Mouse (Mus musculus): ENCODE results near the gene Cd37. TPM values are rescaled to one million over a fixed set of nuclear protein-coding genes. Genes with fewer than 3 reads are reported as not detected.

Cd37 gene
- total and polyA plus RNA-seq, 2 experiments, result 1.4 to 11.5 TPM

- no peak overlapping the region; the same call in 1 of the 2 replicates for H3K4me3 ChIP-seq (ENCODE audit: insufficient read depth, low read depth, low read length)
- peak; percentile 23 for DNase-seq (ENCODE audit: extremely low read depth, low read depth, low spot score)
- H3K27me3 ChIP-seq (ENCODE audit: control insufficient read depth, insufficient read depth, low read length), result peaks cover 4% of the 10 kb centered on the region; the same call in 1 of the 2 replicates
- H3K79me2 ChIP-seq (ENCODE audit: control insufficient read depth, insufficient read depth, low read length), result no peaks in the 10 kb centered on the region
- H3K36me3 ChIP-seq (ENCODE audit: control insufficient read depth, insufficient read depth, low read length), result no peaks in the 10 kb centered on the region
- TF ChIP-seq CTCF (IDR thresholded peaks at IDR 0.05; ENCODE audit: low read depth, low read length) (no peak), POLR2A (IDR thresholded peaks at IDR 0.05; ENCODE audit: extremely low read depth, insufficient read depth, low read length) (no peak)
- H3K27ac ChIP-seq (replicated peaks; ENCODE audit: insufficient read depth, low read depth, low read length), result 0 out of 2 replicates have a peak overlapping the region, but pooled peaks have one; percentile 12
- 0 out of 2 replicates have a peak overlapping the region, but pooled peaks have one; percentile 43 for H3K9ac ChIP-seq (ENCODE audit: low read depth, low read length)
- WGBS, result 76% methylated on average over 17 of the region's 17 CpGs
- H3K4me1 ChIP-seq (ENCODE audit: control insufficient read depth, insufficient read depth, low read length), result peaks cover 4% of the 10 kb centered on the region; the same call in 1 of the 2 replicates
These were observed 892 bp downstream of the Cd37 start for GRCm38 (mm10) chr7:45237747-45238699.

- DNase-seq (ENCODE audit: extremely low read depth, low read depth, low spot score), result no peak
- Histone ChIP-seq H3K4me3 (ENCODE audit: insufficient read depth, low read depth, low read length) (no peak overlapping the region), H3K9ac (ENCODE audit: low read depth, low read length) (no peak overlapping the region), H3K4me1 (ENCODE audit: control insufficient read depth, insufficient read depth, low read length) (peaks cover 4% of the 10 kb centered on the region; the same call in 1 of the 2 replicates), H3K79me2 (ENCODE audit: control insufficient read depth, insufficient read depth, low read length) (no peaks in the 10 kb centered on the region), H3K27ac (replicated peaks; ENCODE audit: insufficient read depth, low read depth, low read length) (no peak overlapping the region), H3K27me3 (ENCODE audit: control insufficient read depth, insufficient read depth, low read length) (peaks cover 4% of the 10 kb centered on the region; the same call in 1 of the 2 replicates), H3K36me3 (ENCODE audit: control insufficient read depth, insufficient read depth, low read length) (no peaks in the 10 kb centered on the region)
- TF ChIP-seq CTCF (IDR thresholded peaks at IDR 0.05; ENCODE audit: low read depth, low read length) (no peak), POLR2A (IDR thresholded peaks at IDR 0.05; ENCODE audit: extremely low read depth, insufficient read depth, low read length) (no peak)
- WGBS, result 68% methylated on average over 17 of the region's 17 CpGs
These were observed 3.2 kb downstream of the Cd37 start for GRCm38 (mm10) chr7:45235656-45236180.

- Histone ChIP-seq H3K79me2 (ENCODE audit: control insufficient read depth, insufficient read depth, low read length) (no peaks in the 10 kb centered on the region), H3K4me3 (ENCODE audit: insufficient read depth, low read depth, low read length) (0 out of 2 replicates have a peak overlapping the region, but pooled peaks have one; percentile 8), H3K4me1 (ENCODE audit: control insufficient read depth, insufficient read depth, low read length) (peaks cover 4% of the 10 kb centered on the region; the same call in 1 of the 2 replicates), H3K27me3 (ENCODE audit: control insufficient read depth, insufficient read depth, low read length) (peaks cover 4% of the 10 kb centered on the region; the same call in 1 of the 2 replicates), H3K9ac (ENCODE audit: low read depth, low read length) (no peak overlapping the region), H3K36me3 (ENCODE audit: control insufficient read depth, insufficient read depth, low read length) (no peaks in the 10 kb centered on the region), H3K27ac (replicated peaks; ENCODE audit: insufficient read depth, low read depth, low read length) (no peak overlapping the region)
- 24% methylated on average over 21 of the region's 21 CpGs for WGBS
- TF ChIP-seq POLR2A (IDR thresholded peaks at IDR 0.05; ENCODE audit: extremely low read depth, insufficient read depth, low read length) (no peak), CTCF (IDR thresholded peaks at IDR 0.05; ENCODE audit: low read depth, low read length) (no peak)
- DNase-seq (ENCODE audit: extremely low read depth, low read depth, low spot score), result peak; percentile 27
These were observed 3.9 kb downstream of the Cd37 start for GRCm38 (mm10) chr7:45234922-45235571.

GRCm38 (mm10) chr7:45234333-45234841 is 4.5 kb downstream of the Cd37 start:
- TF ChIP-seq CTCF (IDR thresholded peaks at IDR 0.05; ENCODE audit: low read depth, low read length), result no peak
- TF ChIP-seq POLR2A (IDR thresholded peaks at IDR 0.05; ENCODE audit: extremely low read depth, insufficient read depth, low read length), result no peak
- Histone ChIP-seq H3K9ac (ENCODE audit: low read depth, low read length) (no peak overlapping the region), H3K4me3 (ENCODE audit: insufficient read depth, low read depth, low read length) (no peak overlapping the region), H3K4me1 (ENCODE audit: control insufficient read depth, insufficient read depth, low read length) (peaks cover 4% of the 10 kb centered on the region; the same call in 1 of the 2 replicates), H3K79me2 (ENCODE audit: control insufficient read depth, insufficient read depth, low read length) (no peaks in the 10 kb centered on the region), H3K36me3 (ENCODE audit: control insufficient read depth, insufficient read depth, low read length) (no peaks in the 10 kb centered on the region), H3K27ac (replicated peaks; ENCODE audit: insufficient read depth, low read depth, low read length) (no peak overlapping the region), H3K27me3 (ENCODE audit: control insufficient read depth, insufficient read depth, low read length) (peaks cover 4% of the 10 kb centered on the region; the same call in 1 of the 2 replicates)
- 41% methylated on average over 29 of the region's 29 CpGs for WGBS
- no peak for DNase-seq (ENCODE audit: extremely low read depth, low read depth, low spot score)

GRCm38 (mm10) chr7:45233580-45234332 is 5.2 kb downstream of the Cd37 start:
- H3K79me2 ChIP-seq (ENCODE audit: control insufficient read depth, insufficient read depth, low read length), result no peaks in the 10 kb centered on the region
- no peak overlapping the region for H3K4me3 ChIP-seq (ENCODE audit: insufficient read depth, low read depth, low read length)
- DNase-seq (ENCODE audit: extremely low read depth, low read depth, low spot score), result no peak
- WGBS, result 65% methylated on average over 20 of the region's 20 CpGs
- H3K27ac ChIP-seq (replicated peaks; ENCODE audit: insufficient read depth, low read depth, low read length), result no peak overlapping the region
- no peak overlapping the region for H3K9ac ChIP-seq (ENCODE audit: low read depth, low read length)
- peaks cover 4% of the 10 kb centered on the region; the same call in 1 of the 2 replicates for H3K4me1 ChIP-seq (ENCODE audit: control insufficient read depth, insufficient read depth, low read length)
- peaks cover 4% of the 10 kb centered on the region; the same call in 1 of the 2 replicates for H3K27me3 ChIP-seq (ENCODE audit: control insufficient read depth, insufficient read depth, low read length)
- TF ChIP-seq CTCF (IDR thresholded peaks at IDR 0.05; ENCODE audit: low read depth, low read length), result no peak
- TF ChIP-seq POLR2A (IDR thresholded peaks at IDR 0.05; ENCODE audit: extremely low read depth, insufficient read depth, low read length), result no peak
- H3K36me3 ChIP-seq (ENCODE audit: control insufficient read depth, insufficient read depth, low read length), result no peaks in the 10 kb centered on the region

Data from liver, adult 2 months (tissue).